Mouse (Mus musculus) neural tube, embryonic 15.5 days (tissue): Measurements from ENCODE around the gene A430033K04Rik. TPM values are rescaled to one million over a fixed set of nuclear protein-coding genes. Genes with fewer than 3 reads are reported as not detected.

Experiments
- ATAC-seq: fragments of 200-750 bp; cut with Nextera tagmentation; 2 replicates; pipeline ENCODE4 v1.8.0; 2017; ENCODE audit warnings: mild to moderate bottlenecking, moderate TSS enrichment, moderate library complexity; ENCODE audit not compliant: low FRiP score
- H3K27ac ChIP-seq: fragments of 300-500 bp; sonication (generic); replicated peaks from 2 replicates; pipeline ENCODE4 v1.5.1; 2015; ENCODE audit warnings: mild to moderate bottlenecking, inconsistent platforms
- H3K27me3 ChIP-seq: fragments of 300-500 bp; sonication (generic); replicated peaks from 2 replicates; pipeline ENCODE4 v1.6.1; 2015; ENCODE audit warnings: inconsistent platforms
- H3K36me3 ChIP-seq: fragments of 300-500 bp; sonication (generic); 2 replicates; pipeline ENCODE4 v1.6.1; 2015; ENCODE audit warnings: inconsistent platforms
- H3K4me1 ChIP-seq: fragments of 300-500 bp; sonication (generic); 2 replicates; pipeline ENCODE4 v1.6.1; 2015; ENCODE audit warnings: inconsistent platforms
- H3K4me2 ChIP-seq: fragments of 300-500 bp; sonication (generic); 2 replicates; pipeline ENCODE4 v1.6.1; 2015; ENCODE audit warnings: inconsistent platforms, mild to moderate bottlenecking, moderate library complexity
- H3K4me3 ChIP-seq: fragments of 300-500 bp; sonication (generic); replicated peaks from 2 replicates; pipeline ENCODE4 v1.5.1; 2015; ENCODE audit warnings: mild to moderate bottlenecking, inconsistent platforms
- H3K9ac ChIP-seq: fragments of 300-500 bp; sonication (generic); replicated peaks from 2 replicates; pipeline ENCODE4 v1.6.1; 2015; ENCODE audit warnings: mild to moderate bottlenecking, inconsistent platforms
- H3K9me3 ChIP-seq: fragments of 300-500 bp; sonication (generic); replicated peaks from 2 replicates; pipeline ENCODE4 v1.6.1; 2016; ENCODE audit warnings: inconsistent platforms
- WGBS: fragments of 180-500 bp; shearing (Covaris S2); methylation state at CpG from one replicate; pipeline ENCODE4 v1.1.7; 2015; ENCODE audit warnings: mixed read lengths; 5-methylcytosine and 5-hydroxymethylcytosine counted together
- polyA plus RNA-seq: library from polyadenylated mRNA; unstranded; fragments of >200 nt; fragmentation: Nextera tagmentation; extraction: Ambion mirVana; gene quantifications from 2 replicates; pipeline ENCODE4 v1.2.1, GENCODE M21; 2015

Gene A430033K04Rik
- polyA plus RNA-seq, 1 experiment from 2014 or later = 22.2 TPM

DNA sequence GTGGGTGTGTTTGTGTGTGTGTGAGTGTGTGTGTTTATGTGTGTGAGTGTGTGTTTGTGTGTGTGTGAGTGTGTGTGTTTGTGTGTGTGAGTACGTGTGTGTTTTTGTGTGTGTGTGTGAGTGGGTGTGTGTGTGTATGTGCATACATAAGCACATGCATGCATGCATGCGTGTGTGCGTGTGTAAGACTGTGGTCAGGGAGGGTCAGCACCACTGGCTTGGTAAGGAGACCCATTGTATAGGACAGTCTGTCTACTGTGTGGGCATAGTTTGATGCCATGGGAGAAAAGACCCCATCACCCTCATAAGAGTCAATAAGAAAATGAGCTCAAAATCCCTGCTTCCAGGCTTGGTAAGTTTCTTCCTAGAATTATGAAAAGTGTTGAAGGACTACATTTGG is 34.7 kb downstream of the A430033K04Rik start:
- no peak overlapping the region for H3K9ac ChIP-seq
- H3K27ac ChIP-seq = no peak overlapping the region
- 0 out of 2 replicates have a peak, but pooled peaks cover 3% of the 10 kb centered on the region for H3K4me1 ChIP-seq
- H3K4me3 ChIP-seq = no peak overlapping the region
- no peak for ATAC-seq
- 95% methylated on average over 3 of the region's 3 CpGs for whole genome bisulfite sequencing
- H3K9me3 ChIP-seq = no peaks in the 10 kb centered on the region
- no peaks in the 10 kb centered on the region for H3K27me3 ChIP-seq
- no peak overlapping the region for H3K4me2 ChIP-seq
- no peaks in the 10 kb centered on the region for H3K36me3 ChIP-seq

DNA sequence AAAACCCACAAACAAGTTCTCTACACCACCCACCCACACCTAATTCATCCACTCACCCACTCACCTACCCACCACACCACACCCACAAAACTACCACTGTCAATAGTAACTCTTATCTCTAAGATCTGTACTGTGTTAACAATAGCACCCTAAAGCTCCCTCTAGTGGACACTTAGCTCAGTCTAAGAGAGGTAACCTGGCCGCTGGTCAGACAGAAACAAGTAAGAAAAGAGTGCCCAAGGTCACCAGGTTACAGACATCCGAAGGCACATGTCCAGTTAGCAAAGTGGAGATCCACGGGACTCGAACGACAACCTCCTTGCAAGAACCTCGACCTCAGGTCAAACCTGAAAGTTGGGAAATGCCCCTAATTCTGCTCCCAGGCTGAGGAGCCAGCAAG is 35.2 kb downstream of the A430033K04Rik start:
- no peak overlapping the region for H3K4me3 ChIP-seq
- H3K27me3 ChIP-seq = no peaks in the 10 kb centered on the region
- no peak overlapping the region for H3K27ac ChIP-seq
- no peaks in the 10 kb centered on the region for H3K9me3 ChIP-seq
- no peak overlapping the region for H3K4me2 ChIP-seq
- ATAC-seq = peak; percentile 65; the same call in 1 of the 2 replicates
- 32% methylated on average over 6 of the region's 6 CpGs for WGBS
- H3K36me3 ChIP-seq = no peaks in the 10 kb centered on the region
- no peak overlapping the region for H3K9ac ChIP-seq
- H3K4me1 ChIP-seq = 0 out of 2 replicates have a peak, but pooled peaks cover 3% of the 10 kb centered on the region

- H3K4me1 ChIP-seq = 0 out of 2 replicates have a peak, but pooled peaks cover 3% of the 10 kb centered on the region
- H3K4me3 ChIP-seq = no peak overlapping the region
- 18% methylated on average over 5 of the region's 5 CpGs for WGBS
- peak; percentile 45; the same call in 1 of the 2 replicates for ATAC-seq
- H3K9me3 ChIP-seq = no peaks in the 10 kb centered on the region
- H3K27ac ChIP-seq = no peak overlapping the region
- H3K36me3 ChIP-seq = no peaks in the 10 kb centered on the region
- no peaks in the 10 kb centered on the region for H3K27me3 ChIP-seq
- H3K9ac ChIP-seq = no peak overlapping the region
- H3K4me2 ChIP-seq = no peak overlapping the region
These were observed 36.3 kb downstream of the A430033K04Rik start for GRCm38 (mm10) chr5:138658922-138659321.

GRCm38 (mm10) chr5:138683023-138683766 is 60.5 kb downstream of the A430033K04Rik start:
- H3K4me3 ChIP-seq = no peak overlapping the region
- H3K9me3 ChIP-seq = no peaks in the 10 kb centered on the region
- H3K27ac ChIP-seq = no peak overlapping the region
- no peaks in the 10 kb centered on the region for H3K4me1 ChIP-seq
- H3K4me2 ChIP-seq = no peak overlapping the region
- 70% methylated on average over 8 of the region's 8 CpGs for WGBS
- no peaks in the 10 kb centered on the region for H3K36me3 ChIP-seq
- no peaks in the 10 kb centered on the region for H3K27me3 ChIP-seq
- no peak overlapping the region for H3K9ac ChIP-seq
- no peak for ATAC-seq

DNA sequence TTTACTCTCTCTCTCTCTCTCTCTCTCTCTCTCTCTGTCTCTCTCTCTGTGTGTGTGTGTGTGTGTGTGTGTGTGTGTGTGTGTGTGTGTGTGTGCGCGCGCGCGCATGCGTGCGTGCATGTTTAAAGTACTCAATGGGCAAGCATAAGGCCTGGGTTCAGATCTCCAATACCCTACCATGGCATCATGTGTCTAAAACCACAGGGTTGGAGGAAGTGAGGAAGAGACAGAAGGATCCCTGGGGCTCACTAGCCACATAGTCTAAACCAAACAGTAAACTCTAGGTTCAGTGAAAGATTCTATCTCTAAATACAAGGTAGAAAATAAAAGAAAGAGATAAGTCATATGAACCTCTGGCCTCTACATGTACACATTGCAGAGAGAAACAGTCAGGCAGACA is 61.2 kb downstream of the A430033K04Rik start:
- H3K9ac ChIP-seq = no peak overlapping the region
- 100% methylated on average over 7 of the region's 7 CpGs for WGBS
- ATAC-seq = no peak
- no peak overlapping the region for H3K27ac ChIP-seq
- no peaks in the 10 kb centered on the region for H3K27me3 ChIP-seq
- H3K4me2 ChIP-seq = no peak overlapping the region
- H3K4me1 ChIP-seq = no peaks in the 10 kb centered on the region
- no peaks in the 10 kb centered on the region for H3K36me3 ChIP-seq
- H3K4me3 ChIP-seq = no peak overlapping the region
- H3K9me3 ChIP-seq = no peaks in the 10 kb centered on the region

GRCm38 (mm10) chr5:138687453-138687852 is 64.8 kb downstream of the A430033K04Rik start:
- no peaks in the 10 kb centered on the region for H3K27me3 ChIP-seq
- no peaks in the 10 kb centered on the region for H3K36me3 ChIP-seq
- WGBS = 85% methylated on average over 5 of the region's 5 CpGs
- no peaks in the 10 kb centered on the region for H3K4me1 ChIP-seq
- no peak overlapping the region for H3K27ac ChIP-seq
- H3K4me2 ChIP-seq = no peak overlapping the region
- ATAC-seq = no peak
- no peaks in the 10 kb centered on the region for H3K9me3 ChIP-seq
- no peak overlapping the region for H3K9ac ChIP-seq
- no peak overlapping the region for H3K4me3 ChIP-seq

DNA sequence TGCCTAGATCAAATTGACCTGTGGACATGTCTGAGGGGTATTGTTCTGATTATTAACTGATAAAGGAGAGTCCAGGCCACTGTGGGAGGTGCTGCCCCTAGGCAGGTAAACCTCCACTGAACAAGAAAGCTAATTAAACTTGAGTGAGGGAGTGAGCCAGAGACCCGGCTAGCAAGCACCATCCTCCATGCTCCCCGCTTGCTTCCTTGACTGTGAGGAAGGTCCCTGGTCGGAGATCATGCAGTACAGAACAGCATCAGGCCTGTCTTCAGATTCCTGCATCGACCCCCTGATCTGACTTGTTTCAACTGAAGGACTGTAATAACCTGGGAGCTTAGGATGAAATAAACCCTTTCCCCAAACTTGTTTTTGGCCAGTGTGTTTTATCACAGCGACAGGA is 66.6 kb downstream of the A430033K04Rik start:
- Histone ChIP-seq H3K9me3 (no peaks in the 10 kb centered on the region), H3K36me3 (no peaks in the 10 kb centered on the region), H3K4me3 (no peak overlapping the region), H3K27me3 (no peaks in the 10 kb centered on the region), H3K9ac (no peak overlapping the region), H3K4me2 (no peak overlapping the region), H3K27ac (peak overlapping the region; percentile 46; the same call in 1 of the 2 replicates), H3K4me1 (no peaks in the 10 kb centered on the region)
- 71% methylated on average over 5 of the region's 5 CpGs for WGBS
- no peak for ATAC-seq

- no peak overlapping the region for H3K9ac ChIP-seq
- no peaks in the 10 kb centered on the region for H3K27me3 ChIP-seq
- no peak overlapping the region for H3K4me3 ChIP-seq
- H3K36me3 ChIP-seq = no peaks in the 10 kb centered on the region
- no peak overlapping the region for H3K27ac ChIP-seq
- no peak for ATAC-seq
- H3K4me2 ChIP-seq = no peak overlapping the region
- no peaks in the 10 kb centered on the region for H3K9me3 ChIP-seq
- H3K4me1 ChIP-seq = no peaks in the 10 kb centered on the region
These were observed 70.4 kb downstream of the A430033K04Rik start for GRCm38 (mm10) chr5:138692936-138693570.

DNA sequence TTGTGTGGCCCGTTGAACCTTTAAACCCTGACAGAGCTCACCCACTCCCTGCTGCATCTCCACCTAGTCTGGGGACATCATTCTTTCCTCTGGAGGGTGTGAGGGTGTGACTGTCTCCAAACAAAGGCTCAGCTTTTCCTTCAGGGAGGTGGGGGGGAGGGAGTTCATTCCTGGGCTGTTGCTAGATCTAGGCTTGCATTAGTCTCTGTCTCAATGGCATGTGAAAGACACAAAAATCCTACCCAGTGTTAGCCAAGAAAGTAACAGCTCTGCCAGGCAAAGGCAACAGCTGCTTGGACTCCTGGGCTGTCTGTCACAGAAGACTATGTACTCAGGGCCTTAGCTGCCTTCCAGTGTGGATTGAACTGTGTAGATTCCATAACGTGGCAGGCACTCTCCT is 71.4 kb downstream of the A430033K04Rik start:
- no peaks in the 10 kb centered on the region for H3K4me1 ChIP-seq
- no peaks in the 10 kb centered on the region for H3K36me3 ChIP-seq
- H3K4me3 ChIP-seq = no peak overlapping the region
- no peak overlapping the region for H3K9ac ChIP-seq
- H3K27me3 ChIP-seq = no peaks in the 10 kb centered on the region
- 64% methylated on average over 2 of the region's 2 CpGs for WGBS
- ATAC-seq = no peak
- no peak overlapping the region for H3K4me2 ChIP-seq
- no peak overlapping the region for H3K27ac ChIP-seq
- H3K9me3 ChIP-seq = no peaks in the 10 kb centered on the region

DNA sequence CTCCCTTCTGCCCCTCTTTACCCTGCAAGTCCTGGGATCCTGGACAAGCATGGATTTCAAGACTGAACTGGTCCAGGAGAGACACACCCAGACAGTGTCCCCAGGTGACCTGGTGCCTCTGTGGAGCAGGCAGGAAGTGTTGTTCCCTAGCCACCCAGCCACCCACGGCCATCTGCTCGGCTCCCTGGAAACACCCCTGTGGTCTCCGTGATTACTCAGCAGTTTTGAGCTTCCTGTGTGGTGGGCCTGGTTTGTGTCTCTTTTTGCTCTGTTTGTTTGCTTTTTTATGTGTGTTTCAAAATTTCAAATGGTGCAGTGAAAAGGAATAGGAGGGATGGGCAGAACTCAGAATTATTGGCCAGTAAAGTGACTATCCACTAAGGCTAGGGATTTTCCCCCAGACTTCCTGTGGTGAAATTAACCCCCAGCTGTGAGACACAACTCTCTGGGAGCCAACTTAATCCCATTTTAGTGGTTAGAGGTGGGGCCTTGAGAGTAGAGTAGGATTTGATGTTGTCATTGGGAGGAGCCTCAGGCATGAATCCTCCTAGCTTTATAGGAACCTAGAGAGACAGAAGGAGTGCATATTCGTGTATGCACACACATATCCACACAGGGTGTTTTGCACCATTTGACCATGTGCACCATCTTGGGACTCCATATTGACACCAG is 72.0 kb downstream of the A430033K04Rik start:
- no peaks in the 10 kb centered on the region for H3K4me1 ChIP-seq
- ATAC-seq = no peak
- H3K4me3 ChIP-seq = no peak overlapping the region
- H3K36me3 ChIP-seq = no peaks in the 10 kb centered on the region
- whole genome bisulfite sequencing = 63% methylated on average over 4 of the region's 4 CpGs
- no peak overlapping the region for H3K27ac ChIP-seq
- H3K27me3 ChIP-seq = no peaks in the 10 kb centered on the region
- H3K9me3 ChIP-seq = no peaks in the 10 kb centered on the region
- H3K4me2 ChIP-seq = no peak overlapping the region
- H3K9ac ChIP-seq = no peak overlapping the region

DNA sequence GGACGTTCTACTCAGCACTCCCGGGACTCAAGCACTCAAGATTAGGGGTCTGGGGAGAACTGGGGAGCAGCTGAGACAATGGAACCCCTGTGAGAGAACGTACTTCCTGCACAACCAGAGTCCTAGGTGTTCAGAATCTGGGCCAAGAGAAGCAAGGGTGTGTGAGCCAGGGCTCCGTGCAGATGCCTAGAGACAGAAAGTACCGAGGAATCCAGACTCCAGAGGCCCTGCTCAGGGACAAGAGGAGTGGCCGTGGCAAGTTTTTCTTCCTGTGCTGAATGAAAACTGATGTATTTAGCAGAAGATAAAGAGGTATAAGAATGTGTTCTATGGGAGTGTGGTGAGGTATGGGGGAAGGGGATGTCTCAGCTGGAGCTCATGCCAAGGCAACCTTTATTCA is 74.8 kb downstream of the A430033K04Rik start:
- 69% methylated on average over 6 of the region's 6 CpGs for WGBS
- Histone ChIP-seq H3K4me3 (no peak overlapping the region), H3K9ac (no peak overlapping the region), H3K36me3 (no peaks in the 10 kb centered on the region), H3K27me3 (no peaks in the 10 kb centered on the region), H3K9me3 (no peaks in the 10 kb centered on the region), H3K4me2 (no peak overlapping the region), H3K4me1 (no peaks in the 10 kb centered on the region), H3K27ac (no peak overlapping the region)
- ATAC-seq = no peak
